Comparison of ENCODE assay signal across 8 mouse cellular contexts in the genomic region with DNA sequence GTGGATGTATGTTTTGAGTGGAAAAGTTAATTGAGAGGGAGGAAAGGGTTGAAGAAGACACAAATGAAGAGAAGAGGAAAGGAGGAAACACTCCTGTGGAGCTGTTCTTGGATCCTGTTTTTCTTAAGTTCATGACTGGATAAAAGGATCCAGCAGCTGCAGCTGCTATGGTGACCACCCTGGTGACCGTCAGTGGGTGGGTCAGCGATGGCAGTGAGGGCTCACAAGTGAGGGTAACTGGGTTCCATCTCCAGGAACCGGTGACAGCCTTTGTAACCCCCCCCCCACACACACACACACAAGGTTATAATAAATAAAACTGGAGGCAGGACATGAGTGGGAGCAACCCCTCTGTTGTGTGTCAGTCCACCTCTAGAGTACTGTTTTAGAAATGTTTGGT. TPM values are rescaled to one million over a fixed set of nuclear protein-coding genes. Genes with fewer than 3 reads are reported as not detected.
DNase-seq lines count a peak whose midpoint lies in the region; ATAC-seq and TF ChIP-seq lines count a peak whose summit lies in the region.

No protein-coding gene starts in this region.

- no peak for DNase-seq in layer of hippocampus, adult 2 months (ENCODE audit: low spot score in 2 of 2)
- no peak for DNase-seq in layer of hippocampus, adult 9-10 months (ENCODE audit: low spot score)
- no peak for DNase-seq in forebrain, embryonic 10.5 days (ENCODE audit: extremely low spot score, low spot score)
- no peak for DNase-seq in intestine, embryonic 14.5 days (ENCODE audit: low spot score)
- no peak for DNase-seq in left cerebral cortex, postnatal 14 days (ENCODE audit: low spot score in 2 of 2)
- no peak for DNase-seq in gastrocnemius, postnatal 14 days
- no peak for DNase-seq in layer of hippocampus, adult 9-11 months

- WGBS in forebrain, embryonic 10.5 days = 50% methylated on average over 3 of the region's 3 CpGs
- 26% methylated on average over 3 of the region's 3 CpGs for WGBS in intestine, embryonic 14.5 days
- 47% methylated on average over 3 of the region's 3 CpGs for WGBS in midbrain, embryonic 16.5 days

- intact Hi-C loops in left cerebral cortex, postnatal 14 days (cut with DNase I) = loop anchor here (5.0 kb wide), 1 partner anchor 61 kb away; no protein-coding TSS in a partner anchor
- intact Hi-C loops in gastrocnemius, postnatal 14 days (cut with DNase I; ENCODE audit: low total_unique reads) = no loop called here

- H3K9ac ChIP-seq in intestine, embryonic 14.5 days (ENCODE audit: low read length) = no peak overlapping the region
- H3K9ac ChIP-seq in midbrain, embryonic 16.5 days (ENCODE audit: low read depth, low read length) = peak overlapping the region; percentile 63

- no peak overlapping the region for H3K27ac ChIP-seq in layer of hippocampus, adult 2 months
- H3K27ac ChIP-seq in forebrain, embryonic 10.5 days = no peak overlapping the region
- H3K27ac ChIP-seq in intestine, embryonic 14.5 days (ENCODE audit: low read depth) = no peak overlapping the region
- H3K27ac ChIP-seq in midbrain, embryonic 16.5 days (ENCODE audit: low read length) = no peak overlapping the region

- H3K4me1 ChIP-seq in forebrain, embryonic 10.5 days = peaks cover 21% of the 10 kb centered on the region
- peaks cover 3% of the 10 kb centered on the region; the same call in 1 of the 2 replicates for H3K4me1 ChIP-seq in intestine, embryonic 14.5 days (replicated peaks; ENCODE audit: control insufficient read depth, insufficient read depth, low read length)
- peaks cover 13% of the 10 kb centered on the region for H3K4me1 ChIP-seq in midbrain, embryonic 16.5 days (ENCODE audit: control insufficient read depth, insufficient read depth, low read length)

- no peaks in the 10 kb centered on the region for H3K9me3 ChIP-seq in forebrain, embryonic 10.5 days
- H3K9me3 ChIP-seq in intestine, embryonic 14.5 days (ENCODE audit: control insufficient read depth, low read length) = no peaks in the 10 kb centered on the region
- no peaks in the 10 kb centered on the region for H3K9me3 ChIP-seq in midbrain, embryonic 16.5 days (replicated peaks; ENCODE audit: control insufficient read depth, low read length, poor library complexity, severe bottlenecking)

- peaks cover 52% of the 10 kb centered on the region for H3K27me3 ChIP-seq in forebrain, embryonic 10.5 days (ENCODE audit: poor library complexity, severe bottlenecking)
- no peaks in the 10 kb centered on the region for H3K27me3 ChIP-seq in intestine, embryonic 14.5 days (replicated peaks; ENCODE audit: control insufficient read depth, insufficient read depth, low read length)
- H3K27me3 ChIP-seq in midbrain, embryonic 16.5 days (ENCODE audit: control insufficient read depth, insufficient read depth, low read depth, low read length) = peaks cover 8% of the 10 kb centered on the region

- H3K4me2 ChIP-seq in intestine, embryonic 14.5 days (ENCODE audit: low read length) = peak overlapping the region; percentile 87
- H3K4me2 ChIP-seq in midbrain, embryonic 16.5 days (ENCODE audit: low read length) = peak overlapping the region; percentile 100

- ATAC-seq in intestine, embryonic 14.5 days (replicated peaks; ENCODE audit: low FRiP score, low TSS enrichment, low read depth) = no peak
- no peak for ATAC-seq in midbrain, embryonic 16.5 days

- H3K4me3 ChIP-seq in layer of hippocampus, adult 2 months = peak overlapping the region; percentile 63
- peak overlapping the region; percentile 79 for H3K4me3 ChIP-seq in forebrain, embryonic 10.5 days
- H3K4me3 ChIP-seq in intestine, embryonic 14.5 days (ENCODE audit: low read depth, low read length) = peak overlapping the region; percentile 77
- peak overlapping the region; percentile 65 for H3K4me3 ChIP-seq in midbrain, embryonic 16.5 days (ENCODE audit: low read depth, low read length)

- TF ChIP-seq CTCF in layer of hippocampus, adult 2 months (conservative IDR thresholded peaks at IDR 0.05) = no peak

- H3K36me3 ChIP-seq in forebrain, embryonic 10.5 days (replicated peaks) = no peaks in the 10 kb centered on the region
- H3K36me3 ChIP-seq in intestine, embryonic 14.5 days (ENCODE audit: control insufficient read depth, insufficient read depth, low read length) = no peaks in the 10 kb centered on the region
- H3K36me3 ChIP-seq in midbrain, embryonic 16.5 days (ENCODE audit: control insufficient read depth, insufficient read depth, low read length) = no peaks in the 10 kb centered on the region

RNA-seq across cellular contexts. Expression of a gene that starts 0.8 kb away (rescaled TPM):
- 10 to 100 TPM; 15.6 to 22.1 TPM for total RNA-seq in layer of hippocampus, adult 2 months (2021)
- polyA plus RNA-seq in forebrain, embryonic 10.5 days (2016; fragmentation: Nextera tagmentation; extraction: Ambion mirVana) = 3.2 and 4.1 TPM in 2 replicates
- 7.6 and 8.1 TPM in 2 replicates for polyA plus RNA-seq in intestine, embryonic 14.5 days (2014; fragmentation: Nextera tagmentation; extraction: Ambion mirVana)
- 6.9 and 9.0 TPM in 2 replicates for polyA plus RNA-seq in midbrain, embryonic 16.5 days (2015; fragmentation: Nextera tagmentation; extraction: Ambion mirVana)
- total RNA-seq in left cerebral cortex, postnatal 14 days (2021) = 10 to 100 TPM; 19.2 to 20.8 TPM
- total RNA-seq in gastrocnemius, postnatal 14 days (2021) = 10 to 100 TPM in 1 of 2 experiments, 1 to 10 TPM in 1; 9.1 to 14.6 TPM
